Mouse (Mus musculus): ENCODE results near the gene Plac8. TPM values are rescaled to one million over a fixed set of nuclear protein-coding genes. Genes with fewer than 3 reads are reported as not detected.

The Plac8 gene
- polyA plus RNA-seq, 1 experiment from 2014 or later: 3.9 TPM

DNA sequence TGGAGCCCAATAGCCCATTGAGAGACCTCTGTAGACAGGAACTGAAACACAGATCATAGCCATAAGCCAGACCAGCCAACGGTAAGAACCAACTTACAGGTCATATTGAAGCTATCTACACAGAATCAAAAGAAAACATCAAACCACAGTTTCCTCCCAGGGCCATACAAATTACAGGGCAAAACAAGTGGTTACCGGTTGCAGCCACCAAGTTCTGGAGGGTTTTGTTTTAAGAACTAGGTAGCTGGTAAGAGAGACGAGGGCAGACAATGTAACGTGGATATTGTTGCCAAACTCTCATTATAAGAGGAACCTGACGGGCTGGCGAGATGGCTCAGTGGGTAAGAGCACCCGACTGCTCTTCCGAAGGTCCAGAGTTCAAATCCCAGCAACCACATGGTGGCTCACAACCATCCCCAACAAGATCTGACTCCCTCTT is 13.2 kb upstream of the Plac8 start:
- H3K4me3 ChIP-seq (ENCODE audit: low read depth, low read length): no peak overlapping the region
- WGBS: 92% methylated on average over 8 of the region's 8 CpGs
- H3K27me3 ChIP-seq (ENCODE audit: control insufficient read depth, insufficient read depth, low read length): no peaks in the 10 kb centered on the region
- no peaks in the 10 kb centered on the region for H3K4me1 ChIP-seq (replicated peaks; ENCODE audit: control insufficient read depth, insufficient read depth, low read length)
- H3K9ac ChIP-seq (ENCODE audit: low read depth, low read length): no peak overlapping the region
- DNase-seq (ENCODE audit: low spot score) (no peak), ATAC-seq (ENCODE audit: low FRiP score) (no peak)
- no peak overlapping the region for H3K27ac ChIP-seq (ENCODE audit: low read depth, low read length)
- H3K4me2 ChIP-seq (replicated peaks; ENCODE audit: low read depth, low read length): no peak overlapping the region
- no peaks in the 10 kb centered on the region for H3K36me3 ChIP-seq (ENCODE audit: control insufficient read depth, insufficient read depth, low read length)
- H3K9me3 ChIP-seq (ENCODE audit: control insufficient read depth, low read length): no peaks in the 10 kb centered on the region

DNA sequence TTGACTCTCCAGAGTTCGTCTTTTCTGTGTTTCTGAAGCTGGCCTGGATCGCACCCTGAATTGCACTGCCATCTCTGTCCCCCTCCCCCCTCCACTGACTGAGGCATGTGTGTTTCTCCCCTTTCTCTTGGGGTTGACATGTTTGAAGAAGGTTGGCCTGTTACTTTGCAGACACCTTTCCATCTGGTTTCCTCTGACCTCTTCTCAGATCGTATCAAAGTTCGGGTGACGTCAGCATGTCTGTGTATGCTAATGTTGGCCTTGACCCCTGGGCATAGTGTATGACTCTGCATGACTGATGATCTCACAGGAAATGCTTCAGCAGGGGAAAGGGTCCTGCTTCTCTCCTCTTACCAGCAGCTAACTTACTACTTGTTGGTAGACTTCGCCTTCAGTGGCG is 11.0 kb upstream of the Plac8 start:
- DNase-seq (ENCODE audit: low spot score) (no peak), ATAC-seq (ENCODE audit: low FRiP score) (no peak)
- H3K4me3 ChIP-seq (ENCODE audit: low read depth, low read length): no peak overlapping the region
- H3K9me3 ChIP-seq (ENCODE audit: control insufficient read depth, low read length): no peaks in the 10 kb centered on the region
- no peak overlapping the region for H3K27ac ChIP-seq (ENCODE audit: low read depth, low read length)
- WGBS: 84% methylated on average over 7 of the region's 7 CpGs
- no peaks in the 10 kb centered on the region for H3K27me3 ChIP-seq (ENCODE audit: control insufficient read depth, insufficient read depth, low read length)
- no peak overlapping the region for H3K4me2 ChIP-seq (replicated peaks; ENCODE audit: low read depth, low read length)
- H3K9ac ChIP-seq (ENCODE audit: low read depth, low read length): no peak overlapping the region
- H3K4me1 ChIP-seq (replicated peaks; ENCODE audit: control insufficient read depth, insufficient read depth, low read length): no peaks in the 10 kb centered on the region
- no peaks in the 10 kb centered on the region for H3K36me3 ChIP-seq (ENCODE audit: control insufficient read depth, insufficient read depth, low read length)

DNA sequence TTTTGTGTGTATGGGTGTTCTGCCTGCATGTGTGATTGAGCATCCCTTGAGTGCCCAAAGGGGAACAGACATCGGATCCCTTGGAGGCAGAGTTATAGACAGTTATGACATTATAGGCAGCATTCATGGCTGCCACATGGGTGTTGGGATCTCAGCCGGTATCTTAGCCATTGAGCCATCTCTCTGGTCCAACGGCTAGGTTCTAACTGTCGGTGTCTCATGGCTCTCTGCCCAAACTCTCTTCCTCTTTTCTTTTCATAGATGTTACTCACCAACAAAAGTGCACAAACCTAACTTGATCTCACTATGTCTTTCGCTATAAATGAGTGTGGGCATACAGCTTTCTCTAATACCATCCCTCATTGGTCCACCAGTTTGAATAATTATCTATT is 10.4 kb upstream of the Plac8 start:
- Histone ChIP-seq H3K36me3 (ENCODE audit: control insufficient read depth, insufficient read depth, low read length) (no peaks in the 10 kb centered on the region), H3K27me3 (ENCODE audit: control insufficient read depth, insufficient read depth, low read length) (no peaks in the 10 kb centered on the region), H3K9me3 (ENCODE audit: control insufficient read depth, low read length) (no peaks in the 10 kb centered on the region), H3K4me1 (replicated peaks; ENCODE audit: control insufficient read depth, insufficient read depth, low read length) (no peaks in the 10 kb centered on the region), H3K27ac (ENCODE audit: low read depth, low read length) (no peak overlapping the region), H3K4me2 (replicated peaks; ENCODE audit: low read depth, low read length) (no peak overlapping the region), H3K4me3 (ENCODE audit: low read depth, low read length) (no peak overlapping the region), H3K9ac (ENCODE audit: low read depth, low read length) (no peak overlapping the region)
- DNase-seq (ENCODE audit: low spot score): no peak
- no peak for ATAC-seq (ENCODE audit: low FRiP score)
- 90% methylated on average over 5 of the region's 5 CpGs for WGBS

DNA sequence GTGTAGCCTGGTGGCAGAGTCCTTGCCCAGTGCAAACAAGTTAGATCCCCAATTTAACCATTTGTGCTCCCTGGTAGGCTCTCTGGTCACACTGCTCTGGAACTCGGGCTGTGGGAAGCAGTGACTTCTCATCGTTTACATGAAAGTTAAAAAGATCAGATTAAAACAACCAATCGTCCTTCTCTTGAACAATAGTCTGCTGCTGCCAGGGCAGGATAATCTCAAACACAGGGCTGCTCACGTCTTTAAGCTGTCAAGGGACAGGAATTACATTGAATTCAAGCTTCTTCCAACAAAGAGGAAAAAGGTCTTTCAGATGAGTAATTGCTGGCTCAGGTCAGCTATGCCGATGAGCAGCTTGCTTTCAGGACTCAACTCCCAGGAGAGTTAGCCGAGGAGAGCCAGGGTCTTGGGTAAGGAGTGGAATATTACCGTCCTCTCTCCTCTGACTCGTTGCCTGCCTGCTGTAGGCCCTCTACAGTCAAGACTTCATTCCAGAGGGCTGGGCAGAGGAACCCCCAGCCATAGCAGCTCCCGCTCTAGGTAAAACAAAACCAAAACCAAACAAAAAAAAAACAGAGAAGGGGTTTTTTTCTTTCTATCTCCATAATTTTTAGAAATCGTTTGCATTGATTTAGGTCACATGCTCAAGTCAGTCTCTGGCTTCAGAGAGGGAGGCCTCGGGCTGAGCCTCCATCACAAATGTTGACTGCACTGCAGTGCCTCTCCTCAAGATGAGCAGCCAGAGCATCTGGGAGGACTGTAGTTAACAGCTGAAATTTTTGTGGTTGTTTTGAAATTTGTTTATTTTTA is 9.8 kb upstream of the Plac8 start:
- H3K27me3 ChIP-seq (ENCODE audit: control insufficient read depth, insufficient read depth, low read length): no peaks in the 10 kb centered on the region
- H3K4me1 ChIP-seq (replicated peaks; ENCODE audit: control insufficient read depth, insufficient read depth, low read length): no peaks in the 10 kb centered on the region
- H3K4me3 ChIP-seq (ENCODE audit: low read depth, low read length): no peak overlapping the region
- 70% methylated on average over 11 of the region's 11 CpGs for WGBS
- no peak overlapping the region for H3K27ac ChIP-seq (ENCODE audit: low read depth, low read length)
- no peak overlapping the region for H3K4me2 ChIP-seq (replicated peaks; ENCODE audit: low read depth, low read length)
- no peaks in the 10 kb centered on the region for H3K9me3 ChIP-seq (ENCODE audit: control insufficient read depth, low read length)
- no peaks in the 10 kb centered on the region for H3K36me3 ChIP-seq (ENCODE audit: control insufficient read depth, insufficient read depth, low read length)
- no peak for DNase-seq (ENCODE audit: low spot score)
- no peak overlapping the region for H3K9ac ChIP-seq (ENCODE audit: low read depth, low read length)
- no peak for ATAC-seq (ENCODE audit: low FRiP score)

DNA sequence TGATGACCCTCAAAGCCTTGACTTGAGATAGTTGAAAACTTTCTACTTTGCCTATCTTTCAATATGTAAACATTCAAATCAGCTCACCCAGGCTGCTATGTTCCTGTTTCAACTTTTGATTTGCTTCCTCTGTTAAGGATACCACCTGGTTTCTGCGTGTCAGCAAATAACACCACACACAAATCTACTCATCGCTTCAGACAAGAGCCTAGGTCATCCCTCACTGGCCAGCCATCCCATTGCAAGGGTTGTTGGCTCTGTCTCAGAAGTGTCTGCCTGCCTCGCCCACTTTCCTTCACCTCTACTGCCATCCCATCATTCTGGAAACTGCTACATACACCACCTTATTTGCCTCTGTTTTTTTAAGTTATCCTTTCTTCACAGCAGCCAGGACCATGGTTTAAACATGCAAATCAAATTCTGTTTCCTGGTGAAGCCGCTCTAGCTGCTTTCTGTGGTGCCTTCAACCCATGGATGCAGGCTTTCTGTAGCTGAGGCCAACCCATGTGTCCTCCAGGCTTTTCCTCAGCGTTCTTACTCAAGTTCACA is 6.9 kb upstream of the Plac8 start:
- ATAC-seq (ENCODE audit: low FRiP score): no peak
- no peak for DNase-seq (ENCODE audit: low spot score)
- Histone ChIP-seq H3K9ac (ENCODE audit: low read depth, low read length) (no peak overlapping the region), H3K27ac (ENCODE audit: low read depth, low read length) (no peak overlapping the region), H3K4me1 (replicated peaks; ENCODE audit: control insufficient read depth, insufficient read depth, low read length) (no peaks in the 10 kb centered on the region), H3K36me3 (ENCODE audit: control insufficient read depth, insufficient read depth, low read length) (no peaks in the 10 kb centered on the region), H3K4me2 (replicated peaks; ENCODE audit: low read depth, low read length) (no peak overlapping the region), H3K27me3 (ENCODE audit: control insufficient read depth, insufficient read depth, low read length) (no peaks in the 10 kb centered on the region), H3K4me3 (ENCODE audit: low read depth, low read length) (no peak overlapping the region), H3K9me3 (ENCODE audit: control insufficient read depth, low read length) (no peaks in the 10 kb centered on the region)
- WGBS: 85% methylated on average over 5 of the region's 5 CpGs

DNA sequence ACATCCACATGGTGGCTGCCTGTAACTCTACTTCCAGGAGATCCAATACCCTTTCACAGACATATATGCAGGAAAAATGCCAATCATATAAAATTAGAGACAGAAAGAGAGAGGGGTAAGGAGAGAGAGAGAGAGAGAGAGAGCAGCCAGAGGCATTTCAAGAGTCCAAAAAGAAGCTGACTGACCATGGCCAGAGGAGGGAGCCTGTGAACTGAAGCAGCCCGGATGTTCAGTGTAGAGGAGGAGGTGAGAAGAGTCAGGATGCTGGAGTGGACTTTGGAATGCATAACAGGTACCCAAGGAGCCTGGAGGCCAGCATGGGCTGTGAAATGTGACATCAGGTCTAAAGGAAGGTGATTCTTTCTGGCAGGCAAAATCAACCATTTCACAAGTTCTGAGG is 2.7 kb upstream of the Plac8 start:
- DNase-seq (ENCODE audit: low spot score) (no peak), ATAC-seq (ENCODE audit: low FRiP score) (no peak)
- no peaks in the 10 kb centered on the region for H3K4me1 ChIP-seq (replicated peaks; ENCODE audit: control insufficient read depth, insufficient read depth, low read length)
- H3K9me3 ChIP-seq (ENCODE audit: control insufficient read depth, low read length): no peaks in the 10 kb centered on the region
- H3K4me3 ChIP-seq (ENCODE audit: low read depth, low read length): no peak overlapping the region
- no peak overlapping the region for H3K27ac ChIP-seq (ENCODE audit: low read depth, low read length)
- H3K9ac ChIP-seq (ENCODE audit: low read depth, low read length): no peak overlapping the region
- no peak overlapping the region for H3K4me2 ChIP-seq (replicated peaks; ENCODE audit: low read depth, low read length)
- H3K27me3 ChIP-seq (ENCODE audit: control insufficient read depth, insufficient read depth, low read length): no peaks in the 10 kb centered on the region
- no peaks in the 10 kb centered on the region for H3K36me3 ChIP-seq (ENCODE audit: control insufficient read depth, insufficient read depth, low read length)
- whole genome bisulfite sequencing: 68% methylated on average over 1 of the region's 1 CpGs

DNA sequence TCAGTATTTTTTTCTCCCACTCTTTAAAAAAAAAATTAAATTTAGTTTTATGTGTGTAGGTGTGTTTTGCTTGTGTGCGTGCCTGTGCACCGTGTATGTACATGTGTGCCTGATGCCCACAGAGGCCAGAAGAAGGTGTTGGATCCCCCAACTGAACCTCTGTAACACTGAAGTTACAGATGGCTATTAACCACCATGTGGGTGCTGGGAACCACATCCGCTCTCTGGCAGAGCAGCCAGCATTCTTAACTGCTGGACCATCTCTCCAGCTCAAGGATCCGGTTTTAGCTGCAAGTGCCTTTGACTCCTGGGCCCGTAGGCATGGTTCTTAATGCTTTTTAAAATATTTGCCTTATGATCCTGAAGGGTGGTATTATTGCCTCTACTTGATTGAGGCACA is 1.2 kb upstream of the Plac8 start:
- no peaks in the 10 kb centered on the region for H3K9me3 ChIP-seq (ENCODE audit: control insufficient read depth, low read length)
- no peak overlapping the region for H3K4me3 ChIP-seq (ENCODE audit: low read depth, low read length)
- DNase-seq (ENCODE audit: low spot score) (no peak), ATAC-seq (ENCODE audit: low FRiP score) (no peak)
- H3K4me2 ChIP-seq (replicated peaks; ENCODE audit: low read depth, low read length): no peak overlapping the region
- 90% methylated on average over 5 of the region's 5 CpGs for WGBS
- H3K9ac ChIP-seq (ENCODE audit: low read depth, low read length): no peak overlapping the region
- H3K4me1 ChIP-seq (replicated peaks; ENCODE audit: control insufficient read depth, insufficient read depth, low read length): no peaks in the 10 kb centered on the region
- no peaks in the 10 kb centered on the region for H3K27me3 ChIP-seq (ENCODE audit: control insufficient read depth, insufficient read depth, low read length)
- no peak overlapping the region for H3K27ac ChIP-seq (ENCODE audit: low read depth, low read length)
- no peaks in the 10 kb centered on the region for H3K36me3 ChIP-seq (ENCODE audit: control insufficient read depth, insufficient read depth, low read length)

DNA sequence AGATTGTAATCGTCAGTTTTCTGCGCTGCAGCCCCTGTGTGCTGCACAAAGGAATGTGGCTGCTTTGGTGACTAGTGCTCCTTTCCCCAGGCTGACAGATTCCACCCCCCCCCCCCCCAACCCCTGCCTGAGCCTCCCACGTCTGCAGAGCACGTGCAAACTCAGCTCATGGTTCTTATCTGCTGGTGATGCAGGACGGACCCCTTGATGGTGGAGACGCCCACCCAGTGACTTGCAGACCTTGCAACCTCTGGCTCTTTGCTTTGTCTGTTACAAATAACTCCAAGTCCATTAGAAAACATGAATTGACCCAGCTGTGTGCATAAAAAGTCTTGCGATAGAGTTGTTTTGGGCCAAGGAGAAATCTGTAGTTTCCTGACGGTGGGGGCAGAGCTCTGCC is 1.3 kb downstream of the Plac8 start:
- Histone ChIP-seq H3K36me3 (ENCODE audit: control insufficient read depth, insufficient read depth, low read length) (no peaks in the 10 kb centered on the region), H3K4me1 (replicated peaks; ENCODE audit: control insufficient read depth, insufficient read depth, low read length) (no peaks in the 10 kb centered on the region), H3K4me2 (replicated peaks; ENCODE audit: low read depth, low read length) (no peak overlapping the region), H3K9ac (ENCODE audit: low read depth, low read length) (no peak overlapping the region), H3K9me3 (ENCODE audit: control insufficient read depth, low read length) (no peaks in the 10 kb centered on the region), H3K4me3 (ENCODE audit: low read depth, low read length) (no peak overlapping the region), H3K27me3 (ENCODE audit: control insufficient read depth, insufficient read depth, low read length) (no peaks in the 10 kb centered on the region), H3K27ac (ENCODE audit: low read depth, low read length) (no peak overlapping the region)
- DNase-seq (ENCODE audit: low spot score): no peak
- 39% methylated on average over 8 of the region's 8 CpGs for WGBS
- no peak for ATAC-seq (ENCODE audit: low FRiP score)

DNA sequence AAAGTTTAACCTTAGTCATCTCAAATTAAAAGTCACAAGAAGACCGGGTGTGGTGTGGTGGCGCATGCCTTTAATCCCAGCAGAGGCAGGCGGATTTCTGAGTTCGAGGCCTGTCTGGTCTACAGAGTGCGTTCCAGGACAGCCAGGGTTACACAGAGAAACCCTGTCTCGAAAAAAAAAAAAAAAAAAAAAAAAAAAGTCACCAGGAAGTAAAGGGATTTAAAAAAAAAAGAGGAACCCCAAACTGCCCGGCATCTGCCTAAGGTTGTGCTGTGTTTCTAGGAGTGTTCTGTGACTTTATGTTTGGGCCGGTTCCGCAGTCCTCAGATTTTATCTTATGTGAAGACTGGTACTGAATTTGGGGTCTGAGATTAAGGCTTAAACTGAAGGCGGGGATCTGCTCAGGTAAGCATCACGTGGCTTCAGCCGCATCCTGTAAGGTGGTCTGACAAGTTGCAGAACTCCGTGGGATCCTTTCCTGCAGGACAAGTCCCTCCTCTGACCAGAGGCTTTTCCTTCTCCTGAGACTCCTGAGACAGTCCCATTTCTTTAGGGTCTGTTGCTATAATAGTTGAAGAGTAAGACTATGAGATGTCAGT is 1.9 kb downstream of the Plac8 start:
- H3K36me3 ChIP-seq (ENCODE audit: control insufficient read depth, insufficient read depth, low read length): no peaks in the 10 kb centered on the region
- H3K4me2 ChIP-seq (replicated peaks; ENCODE audit: low read depth, low read length): no peak overlapping the region
- H3K4me1 ChIP-seq (replicated peaks; ENCODE audit: control insufficient read depth, insufficient read depth, low read length): no peaks in the 10 kb centered on the region
- no peaks in the 10 kb centered on the region for H3K27me3 ChIP-seq (ENCODE audit: control insufficient read depth, insufficient read depth, low read length)
- WGBS: 74% methylated on average over 13 of the region's 13 CpGs
- H3K9me3 ChIP-seq (ENCODE audit: control insufficient read depth, low read length): no peaks in the 10 kb centered on the region
- H3K27ac ChIP-seq (ENCODE audit: low read depth, low read length): no peak overlapping the region
- DNase-seq (ENCODE audit: low spot score): no peak
- ATAC-seq (ENCODE audit: low FRiP score): no peak
- H3K9ac ChIP-seq (ENCODE audit: low read depth, low read length): no peak overlapping the region
- no peak overlapping the region for H3K4me3 ChIP-seq (ENCODE audit: low read depth, low read length)
